Mouse (Mus musculus) frontal cortex, adult (tissue): ENCODE results near the gene Pcid2.
"Not testable (repeated sequence)": the region's sequence is repeated elsewhere in the genome, so short reads cannot be mapped to it uniquely, and the experiment has no call there.

Experiments used
- ATAC-seq: cut with Nextera tagmentation; 2 replicates; pipeline ENCODE4 v1.9.2; 2017; ENCODE audit warnings: mild to moderate bottlenecking, moderate library complexity, mixed read lengths; ENCODE audit not compliant: low TSS enrichment

Pcid2 gene

DNA sequence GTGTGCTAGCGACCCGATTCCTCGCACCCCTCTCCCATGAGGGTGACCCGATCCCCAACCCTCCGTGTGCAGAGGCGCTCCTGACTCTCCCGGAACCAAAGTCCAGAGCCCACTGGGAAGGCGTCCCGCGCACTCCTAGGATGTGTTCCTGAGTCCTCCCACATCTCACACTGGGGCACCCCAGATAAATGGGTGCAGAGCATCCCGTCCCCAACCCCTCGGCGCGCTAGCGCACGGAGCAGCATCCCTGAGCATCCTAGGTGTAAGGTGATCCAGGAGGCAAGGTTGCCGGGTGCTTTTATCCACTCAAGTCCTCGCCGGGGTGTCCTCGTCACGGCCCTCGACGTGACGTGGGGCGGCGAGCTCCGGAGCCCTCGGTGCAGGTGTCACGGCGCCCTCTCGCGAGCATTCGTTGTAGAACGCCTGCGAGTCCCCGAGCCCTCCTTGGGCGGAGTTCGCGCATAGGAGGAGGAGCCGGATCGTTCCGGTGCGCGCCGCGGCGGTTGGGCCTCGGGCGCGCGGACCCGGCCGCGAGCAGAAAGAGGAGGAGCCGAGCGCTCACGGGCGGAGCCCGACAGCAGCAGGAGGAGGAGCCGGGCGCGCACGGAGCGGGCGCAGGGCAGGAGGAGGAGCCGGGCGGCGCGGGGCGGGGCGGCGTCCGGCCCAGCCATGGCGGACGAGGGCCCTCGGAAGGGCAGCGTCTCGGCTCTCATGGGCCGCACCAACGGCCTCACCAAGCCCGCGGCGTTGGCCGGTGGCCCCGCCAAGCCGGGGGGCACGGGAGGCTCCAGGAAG lies at the start of gene Pcid2, which contains the start of gene Cul4a:
TSS of gene Pcid2 (minus strand) at position 373 of the 795 bp plus-strand sequence.
TSS of gene Cul4a (plus strand) at position 535 of the 795 bp plus-strand sequence.
- ATAC-seq, result peak; percentile 91

DNA sequence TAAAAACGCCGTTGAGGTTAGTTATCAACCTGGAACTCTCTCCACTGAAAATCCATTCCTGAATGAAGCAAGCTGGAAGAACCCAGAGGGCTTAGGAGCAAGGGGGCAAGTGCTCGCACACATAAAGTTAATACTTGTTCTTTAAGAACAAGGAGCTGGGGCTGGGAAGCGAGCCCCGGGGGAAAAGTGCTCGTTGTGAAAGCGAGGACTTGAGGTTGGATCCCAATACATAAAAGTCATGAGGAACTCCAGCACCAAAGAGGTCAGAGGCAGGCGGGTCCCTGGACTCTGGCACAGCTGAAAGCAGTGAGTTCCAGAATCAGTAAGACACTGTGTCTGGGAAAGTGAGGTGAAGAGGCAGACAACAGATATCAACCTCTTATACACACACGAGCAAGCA lies 48.8 kb upstream of the Pcid2 start:
- ATAC-seq, result no peak

DNA sequence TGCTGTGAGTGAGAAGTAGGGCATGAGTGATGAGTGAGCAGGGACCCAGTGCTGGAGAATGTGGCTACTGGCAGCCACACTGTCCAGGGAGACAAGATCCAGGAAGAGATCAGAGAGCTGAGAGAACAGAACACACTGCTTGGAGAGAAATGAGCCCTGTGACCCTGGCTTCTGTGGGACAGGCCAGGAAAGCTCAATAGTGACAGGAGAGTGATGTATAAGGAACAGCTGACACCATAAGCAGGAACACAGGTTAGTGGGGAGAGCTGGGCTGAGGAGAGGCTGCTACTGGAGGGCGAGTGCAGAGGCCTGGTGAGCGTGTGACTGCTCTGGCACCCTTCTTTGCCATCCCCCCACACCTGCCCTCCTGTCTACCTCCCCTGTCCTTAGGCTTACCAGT lies 45.7 kb upstream of the Pcid2 start:
- ATAC-seq, result no peak

DNA sequence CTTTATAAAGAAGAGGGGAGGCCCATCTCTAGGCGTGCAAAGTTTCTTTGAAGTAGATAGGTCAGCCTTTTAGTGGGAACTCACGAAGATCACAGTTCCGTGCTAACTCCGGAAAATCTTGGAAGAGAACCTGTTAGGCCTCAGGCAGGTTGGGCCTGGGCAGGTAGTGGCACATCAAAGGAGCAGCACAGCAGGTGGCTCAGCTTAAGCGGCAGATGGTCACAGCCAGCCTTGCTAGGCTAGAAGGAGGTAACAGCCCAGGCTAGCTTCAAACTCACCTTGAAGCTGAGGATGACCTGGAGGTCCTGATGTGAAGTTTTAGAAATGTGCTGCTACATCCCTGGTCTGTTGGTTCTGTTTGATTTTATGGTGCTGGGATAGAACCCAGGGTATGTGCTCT lies 44.6 kb upstream of the Pcid2 start:
- no peak for ATAC-seq

DNA sequence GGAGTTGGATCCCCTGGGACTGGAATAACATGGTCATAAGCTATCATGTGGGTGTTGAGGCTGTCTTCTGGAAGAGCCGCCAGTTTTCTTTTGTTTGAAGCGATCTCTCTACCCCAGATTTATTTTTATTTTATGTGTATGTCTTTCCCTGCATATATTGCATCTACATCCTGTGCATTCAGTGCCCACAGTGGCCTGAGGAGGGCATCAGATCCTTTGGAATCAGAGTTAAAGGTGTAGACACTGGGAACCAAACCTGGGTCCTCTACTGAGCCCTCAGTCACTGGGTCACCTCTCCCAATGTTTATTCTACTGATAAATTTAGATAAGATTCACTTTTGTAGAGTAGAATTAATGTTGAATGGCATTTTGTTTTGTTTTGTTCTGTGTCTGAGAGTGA lies 44.0 kb upstream of the Pcid2 start:
- peak; percentile 26; the same call in 1 of the 2 replicates for ATAC-seq

DNA sequence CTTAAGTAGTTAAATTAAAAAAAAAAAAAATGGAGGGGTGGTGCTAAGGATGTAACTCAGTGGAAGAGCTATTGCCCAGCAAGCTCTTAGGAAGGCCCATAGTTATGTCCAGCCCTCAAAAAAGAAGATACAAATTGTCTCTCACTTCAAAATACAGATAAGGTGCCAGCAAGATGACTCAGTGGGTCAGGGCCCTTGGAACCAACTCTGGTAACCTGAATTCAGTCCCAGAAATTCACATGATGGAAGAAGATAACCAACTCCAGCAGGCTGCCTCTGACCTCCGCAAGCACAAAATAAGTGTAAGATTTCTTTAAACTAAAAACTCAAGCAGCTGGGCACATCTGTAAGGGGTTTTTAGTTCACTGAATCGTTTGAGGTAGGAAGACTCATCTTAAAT lies 43.2 kb upstream of the Pcid2 start:
- ATAC-seq, result no peak

DNA sequence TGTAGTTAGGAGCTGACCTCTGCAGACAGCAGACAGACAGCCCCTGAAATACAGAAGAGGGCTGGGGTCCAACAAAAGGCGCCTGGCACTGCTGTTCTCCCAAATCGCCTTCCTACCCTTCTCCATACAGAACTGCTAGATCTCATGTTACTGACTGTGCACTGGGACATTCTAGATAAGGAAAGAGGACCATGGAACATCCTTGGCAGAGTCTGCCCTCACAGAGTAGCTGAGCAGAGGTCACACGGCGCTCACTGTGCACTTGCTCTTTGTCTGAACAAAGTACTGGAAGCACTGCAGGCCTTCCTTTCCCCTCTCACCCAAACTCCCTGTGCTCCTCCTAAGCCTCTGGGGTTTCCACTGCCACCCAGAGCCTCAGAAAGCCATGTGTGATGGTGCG lies 36.4 kb upstream of the Pcid2 start:
- ATAC-seq, result no peak

DNA sequence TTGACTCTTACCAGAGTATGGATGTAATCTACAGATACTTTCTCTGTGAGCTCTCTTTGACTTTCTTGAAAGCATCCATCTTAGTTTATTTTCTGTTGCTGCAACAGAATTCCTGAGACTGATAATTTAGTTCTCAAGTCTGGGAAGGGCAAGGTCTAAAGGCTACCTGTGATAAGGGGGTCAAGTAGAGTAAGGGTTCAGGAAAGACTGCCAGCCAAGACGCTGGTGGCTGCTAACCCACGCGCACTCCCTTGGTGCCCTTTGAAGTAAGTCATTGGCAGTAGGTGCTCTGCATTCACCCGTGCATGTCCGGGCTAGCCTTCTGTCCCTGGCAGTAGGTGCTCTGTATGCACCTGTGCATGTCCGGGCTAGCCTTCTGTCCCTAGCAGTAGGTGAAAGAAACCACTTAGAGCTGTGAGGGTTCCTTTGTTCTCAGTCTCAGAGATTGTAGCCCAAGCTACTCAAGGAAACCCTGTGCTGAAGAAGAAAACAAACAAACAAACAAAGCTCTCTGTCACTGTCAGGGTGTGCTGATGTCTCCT lies 34.5 kb upstream of the Pcid2 start:
- ATAC-seq, result no peak

DNA sequence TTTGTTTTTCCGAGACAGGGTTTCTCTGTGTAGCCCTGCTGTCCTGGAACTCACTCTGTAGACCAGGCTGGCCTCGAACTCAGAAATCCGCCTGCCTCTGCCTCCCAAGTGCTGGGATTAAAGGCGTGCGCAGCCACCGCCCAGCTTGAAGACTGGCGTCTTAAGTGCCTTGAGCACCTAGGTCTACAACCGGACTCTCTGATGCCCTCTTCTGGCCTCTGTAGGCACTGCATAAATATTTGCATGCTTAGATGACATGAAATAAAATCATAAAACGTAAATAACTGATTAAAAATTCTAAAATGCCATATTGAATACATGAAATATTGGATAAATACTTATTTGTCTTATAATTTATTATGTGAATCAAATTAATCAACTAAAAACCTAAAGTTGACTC lies 27.0 kb upstream of the Pcid2 start:
- not testable (repeated sequence) for ATAC-seq

DNA sequence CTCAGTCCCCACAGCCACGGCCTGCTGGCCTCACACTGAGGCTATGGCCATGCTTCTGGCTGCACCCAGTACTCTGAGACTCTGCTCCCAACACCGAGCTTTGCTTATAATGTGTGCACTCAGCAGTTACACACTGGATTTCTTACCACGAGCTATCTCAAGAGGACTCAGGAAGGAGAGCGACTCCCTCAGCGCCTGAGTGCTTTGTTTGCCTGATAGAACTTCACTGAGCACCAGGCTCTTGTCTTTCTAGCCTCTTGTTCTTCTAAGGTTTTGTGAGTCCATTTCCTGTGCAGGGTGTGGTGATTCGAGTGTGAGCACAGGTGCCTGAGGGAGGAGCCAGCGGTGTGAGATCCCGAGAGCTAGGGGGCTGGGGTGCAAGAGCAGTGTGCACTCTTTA lies 19.6 kb upstream of the Pcid2 start:
- no peak for ATAC-seq

DNA sequence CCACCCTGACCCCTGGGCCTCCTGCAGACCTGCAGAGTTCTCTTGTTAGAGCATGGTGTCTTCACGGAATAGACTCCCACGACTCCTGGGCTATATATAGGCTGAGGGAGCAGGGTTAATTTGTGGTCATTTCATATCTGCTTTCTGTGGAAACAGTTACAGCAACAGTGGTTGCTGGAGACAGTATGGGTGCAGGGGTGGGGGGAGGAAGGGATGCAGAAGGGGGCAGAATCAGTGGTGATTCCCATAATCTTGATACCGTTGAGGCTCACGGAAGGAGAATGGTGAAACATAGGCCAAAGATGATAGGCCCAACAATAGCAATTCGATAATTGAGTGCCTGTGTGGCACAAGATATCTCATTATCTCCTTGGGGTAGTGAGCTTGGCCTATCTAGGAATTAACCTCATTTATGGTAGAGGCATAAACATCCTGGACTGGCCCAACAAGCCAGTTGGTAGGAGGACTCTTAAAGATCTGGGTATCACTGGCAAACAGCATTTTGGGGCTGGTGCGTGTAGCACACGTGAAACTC lies 17.7 kb upstream of the Pcid2 start:
- ATAC-seq, result no peak

DNA sequence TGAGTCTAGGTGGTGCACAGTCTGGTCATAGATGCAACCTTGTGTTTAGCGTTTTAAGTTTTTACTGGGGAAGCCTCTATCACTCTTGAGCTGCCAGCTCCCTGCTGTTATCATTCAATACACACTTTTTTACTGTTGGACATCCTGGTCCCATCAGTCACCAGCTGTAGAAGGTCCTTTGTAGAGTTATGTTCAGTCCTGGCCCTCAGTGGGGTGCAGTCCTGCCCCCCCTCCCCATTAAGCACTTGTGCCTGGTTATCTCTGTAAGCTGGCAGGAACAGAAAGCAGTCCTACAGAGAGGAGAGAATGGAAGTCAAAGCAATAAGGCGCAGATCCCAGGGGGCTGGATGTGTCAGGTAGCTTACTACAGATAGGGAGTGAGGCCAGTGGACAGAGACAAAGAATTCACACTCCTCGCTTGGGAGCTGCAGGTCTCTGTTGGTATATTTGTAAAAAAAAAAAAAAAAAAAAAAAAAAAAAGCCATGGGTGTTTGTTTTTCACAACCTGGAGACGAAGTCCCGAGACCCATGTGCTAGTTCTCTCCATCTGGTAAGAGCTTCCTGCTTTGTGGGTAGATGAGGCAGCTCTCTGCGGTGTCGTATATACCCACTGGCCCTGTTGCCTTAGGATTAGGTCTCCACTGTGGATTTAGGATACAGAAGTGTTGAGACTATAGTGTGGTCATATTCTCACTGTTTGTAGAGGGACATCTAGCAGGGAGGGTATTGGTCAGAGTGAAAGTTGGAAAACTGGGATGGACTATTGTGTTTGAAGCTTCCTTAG lies 15.8 kb upstream of the Pcid2 start:
- no peak for ATAC-seq

DNA sequence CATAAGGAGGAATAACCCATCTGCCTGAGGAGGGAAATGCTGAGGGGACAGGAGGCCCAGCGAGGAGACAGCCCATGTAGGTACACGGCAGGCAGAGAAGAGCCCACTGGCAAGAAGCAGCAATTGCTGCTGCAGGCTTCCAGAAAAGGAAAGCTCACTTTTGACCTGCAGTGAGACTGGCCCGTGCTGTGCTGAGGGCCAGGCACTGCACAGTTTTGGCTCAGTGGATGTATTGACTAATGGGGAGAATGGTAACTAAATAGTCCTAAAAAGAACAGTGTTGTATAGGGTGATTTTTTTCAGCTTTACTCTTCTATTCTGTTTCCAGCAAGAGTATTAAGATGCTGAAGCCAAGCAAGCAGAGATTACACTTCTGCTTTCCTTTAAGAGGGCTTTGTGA lies 13.3 kb upstream of the Pcid2 start:
- no peak for ATAC-seq

DNA sequence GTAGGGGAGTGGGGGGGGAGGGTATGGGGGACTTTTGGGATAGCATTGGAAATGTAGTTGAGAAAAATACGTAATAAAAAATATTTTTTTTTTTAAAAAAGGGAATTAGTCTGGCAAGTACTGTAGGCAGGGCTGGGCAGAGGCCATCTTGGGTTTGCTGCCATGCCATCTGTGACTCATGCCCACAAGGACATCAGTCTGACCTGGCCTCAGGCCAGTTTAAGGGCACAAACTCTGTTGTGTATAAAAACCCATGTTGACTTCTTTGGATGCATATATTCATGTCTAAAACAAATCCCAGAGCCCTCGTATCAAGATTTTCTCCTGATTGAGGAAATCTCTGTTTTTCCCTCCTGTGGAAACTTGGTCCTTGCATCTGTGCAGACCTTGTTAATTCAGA lies 11.8 kb upstream of the Pcid2 start:
- ATAC-seq, result no peak

DNA sequence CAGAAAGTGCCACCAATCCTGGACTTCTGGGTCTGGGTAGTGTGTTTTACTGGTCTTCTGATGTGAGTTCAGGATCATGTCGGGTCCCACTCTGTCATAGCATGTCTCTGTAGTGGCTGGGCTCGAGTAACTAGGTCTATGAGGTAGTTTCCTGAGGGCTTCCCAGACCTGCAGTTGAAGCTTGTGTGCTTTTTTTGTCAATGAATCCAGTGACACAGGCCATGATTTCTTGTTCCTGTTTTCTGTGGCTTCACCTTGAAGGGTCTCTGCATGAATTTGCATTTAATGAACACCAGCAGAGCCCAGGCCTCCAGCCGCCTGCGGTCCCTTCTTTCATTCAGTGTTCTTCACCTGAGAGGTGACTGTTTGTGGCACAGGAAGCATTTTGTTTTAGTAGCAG lies 8.0 kb upstream of the Pcid2 start:
- no peak for ATAC-seq

DNA sequence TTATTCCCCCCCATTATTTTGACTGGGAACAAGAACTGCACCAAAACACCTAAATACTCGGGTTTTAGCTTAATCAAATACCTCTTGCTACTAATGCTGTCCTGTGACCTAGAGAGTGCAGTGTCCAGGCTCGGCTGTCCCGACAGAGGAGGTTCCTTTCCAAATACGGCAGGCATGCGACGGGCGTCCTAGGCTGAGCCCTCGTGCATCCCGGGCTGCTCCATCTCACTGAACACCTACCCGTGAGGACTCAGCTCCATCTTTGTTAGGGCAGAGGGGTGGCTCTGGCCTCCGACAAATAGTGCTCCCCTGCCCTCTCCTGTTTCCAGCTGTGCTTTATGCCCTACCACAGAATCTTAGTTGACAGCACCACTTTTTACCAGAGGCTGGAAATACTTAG lies 6.7 kb upstream of the Pcid2 start:
- ATAC-seq, result no peak

DNA sequence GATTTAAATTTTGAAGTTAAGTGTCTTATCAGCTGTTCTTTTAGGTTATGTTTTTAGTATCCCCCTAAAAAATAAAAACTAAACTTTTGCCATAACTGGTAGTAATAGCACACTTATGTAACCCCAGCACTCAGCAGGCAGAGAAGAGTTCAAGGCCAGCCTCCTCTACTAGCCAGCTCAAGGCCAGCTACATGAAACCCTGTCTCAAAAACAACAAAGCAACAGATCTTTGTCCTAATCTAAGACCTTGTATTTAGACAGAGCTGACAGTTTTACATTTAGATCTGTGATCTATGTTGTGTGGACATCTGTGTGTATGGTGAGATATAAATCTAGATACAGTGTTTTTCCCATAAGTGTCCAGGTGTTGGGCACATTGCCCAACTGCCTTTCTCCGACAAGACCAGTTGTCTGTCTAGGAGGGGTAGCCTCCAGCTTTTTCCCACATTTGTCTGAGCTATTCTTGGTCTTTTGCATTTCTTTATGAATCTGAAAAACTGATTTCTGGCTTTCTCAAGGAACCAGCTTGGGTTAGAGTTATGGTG lies 4.2 kb upstream of the Pcid2 start:
- no peak for ATAC-seq

DNA sequence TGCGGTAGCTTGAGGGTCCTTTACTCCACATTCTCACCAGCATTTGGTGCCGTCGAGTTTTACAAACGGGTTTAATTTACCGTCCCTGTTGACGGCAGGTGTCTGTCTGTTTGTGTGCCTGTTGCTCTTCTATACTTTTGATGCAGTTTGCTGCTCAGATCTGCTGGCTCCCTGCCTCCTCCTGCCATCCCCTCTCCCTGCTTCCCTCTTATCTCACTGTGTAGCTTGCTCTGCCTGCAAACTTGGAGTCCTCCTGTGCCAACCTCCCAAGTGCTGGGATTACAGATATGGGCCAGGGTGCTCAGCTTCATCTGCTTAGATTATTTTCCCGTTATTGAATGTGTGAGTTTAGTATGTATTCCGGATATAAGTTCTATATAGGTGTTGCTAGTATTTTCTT lies 3.7 kb upstream of the Pcid2 start:
- ATAC-seq, result no peak

DNA sequence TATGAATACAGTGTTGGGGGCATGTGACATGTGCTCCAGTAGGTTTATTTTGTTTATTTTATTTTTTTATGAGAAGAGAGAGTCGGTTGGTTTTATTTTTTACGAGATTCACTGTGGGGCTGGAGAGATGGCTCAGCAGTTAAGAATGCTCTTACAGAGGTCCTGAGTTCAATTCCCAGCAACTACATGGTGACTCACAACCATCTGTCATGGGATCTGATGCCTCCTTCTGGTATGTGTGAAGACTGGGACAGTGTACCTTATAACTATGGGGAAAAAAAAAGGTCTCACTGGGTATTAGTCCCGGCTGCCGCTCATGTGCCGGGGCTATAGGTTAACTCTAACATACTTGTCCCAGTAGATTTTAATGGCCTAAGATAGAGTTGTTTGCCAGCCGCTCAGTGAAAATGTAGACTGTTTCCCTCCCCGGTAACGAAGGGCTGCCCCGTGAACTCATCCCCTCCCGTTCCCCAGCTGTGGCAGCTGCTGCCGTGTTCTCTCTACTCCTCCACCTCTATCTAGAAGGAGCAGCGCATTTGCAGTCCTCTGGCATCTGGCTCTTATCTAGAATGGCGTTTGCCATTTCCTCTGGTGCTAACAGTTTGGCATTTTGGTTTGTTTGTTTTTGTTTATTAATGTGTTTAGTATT lies 2.9 kb upstream of the Pcid2 start:
- no peak for ATAC-seq

DNA sequence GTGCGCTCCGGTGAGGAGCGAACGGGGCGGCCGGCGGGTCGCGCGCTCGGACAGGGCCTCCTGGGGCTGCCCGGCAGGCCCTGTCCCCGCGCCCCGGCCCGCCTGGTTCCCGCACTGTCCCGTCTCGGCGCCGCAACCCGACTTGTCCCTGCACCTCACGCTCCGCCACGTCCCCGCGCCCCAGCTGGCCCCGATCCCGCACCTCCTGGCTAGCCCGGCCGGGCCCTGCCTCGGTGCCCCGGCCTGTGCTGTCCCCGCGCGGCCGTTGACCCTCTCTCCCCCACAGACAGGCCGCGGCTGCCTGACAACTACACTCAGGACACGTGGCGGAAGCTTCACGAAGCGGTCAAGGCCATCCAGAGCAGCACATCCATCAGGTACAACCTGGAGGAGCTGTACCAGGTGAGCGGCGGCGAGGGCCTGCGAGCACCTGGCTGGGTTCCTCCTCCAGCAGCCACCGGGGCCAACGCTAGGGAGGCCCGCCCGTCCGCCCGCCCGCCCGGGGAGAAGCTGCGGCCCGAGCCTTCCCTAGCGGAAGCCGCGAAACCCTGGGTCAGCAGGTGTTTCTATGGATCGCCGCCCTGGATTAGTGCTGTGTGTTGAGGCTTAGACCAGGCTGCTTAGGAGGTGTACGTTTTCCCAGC lies 771 bp upstream of the Pcid2 start:
- peak; percentile 11; the same call in 1 of the 2 replicates for ATAC-seq

DNA sequence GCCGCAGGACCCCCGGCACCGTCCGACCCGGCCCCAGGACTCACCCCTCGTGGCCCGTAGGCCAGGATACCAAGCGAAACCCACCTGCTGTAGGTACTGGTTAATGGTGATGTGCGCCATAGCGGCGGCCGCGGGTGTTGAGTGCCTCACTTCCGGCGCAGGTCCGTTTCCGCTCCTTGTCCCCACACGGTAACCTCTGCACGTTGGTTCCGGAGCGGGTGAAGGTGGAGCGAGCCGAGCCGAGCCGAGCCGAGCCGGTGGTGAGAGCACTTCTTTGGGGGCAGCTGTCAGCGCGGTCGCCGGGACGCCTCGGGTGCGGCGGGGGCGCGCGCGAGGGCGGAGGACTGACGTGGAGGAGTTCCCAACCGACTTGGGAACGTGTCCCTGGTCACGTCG lies 570 bp downstream of the Pcid2 start:
- ATAC-seq, result peak; percentile 65
